Mouse (Mus musculus): Measurements from ENCODE around the gene Hist1h3e. TPM values are rescaled to one million over a fixed set of nuclear protein-coding genes. Genes with fewer than 3 reads are reported as not detected.
"Not testable (repeated sequence)": the region's sequence is repeated elsewhere in the genome, so short reads cannot be mapped to it uniquely, and the experiment has no call there.

Gene Hist1h3e
- polyA plus RNA-seq, 1 experiment from 2014 or later, result 1.7 TPM

DNA sequence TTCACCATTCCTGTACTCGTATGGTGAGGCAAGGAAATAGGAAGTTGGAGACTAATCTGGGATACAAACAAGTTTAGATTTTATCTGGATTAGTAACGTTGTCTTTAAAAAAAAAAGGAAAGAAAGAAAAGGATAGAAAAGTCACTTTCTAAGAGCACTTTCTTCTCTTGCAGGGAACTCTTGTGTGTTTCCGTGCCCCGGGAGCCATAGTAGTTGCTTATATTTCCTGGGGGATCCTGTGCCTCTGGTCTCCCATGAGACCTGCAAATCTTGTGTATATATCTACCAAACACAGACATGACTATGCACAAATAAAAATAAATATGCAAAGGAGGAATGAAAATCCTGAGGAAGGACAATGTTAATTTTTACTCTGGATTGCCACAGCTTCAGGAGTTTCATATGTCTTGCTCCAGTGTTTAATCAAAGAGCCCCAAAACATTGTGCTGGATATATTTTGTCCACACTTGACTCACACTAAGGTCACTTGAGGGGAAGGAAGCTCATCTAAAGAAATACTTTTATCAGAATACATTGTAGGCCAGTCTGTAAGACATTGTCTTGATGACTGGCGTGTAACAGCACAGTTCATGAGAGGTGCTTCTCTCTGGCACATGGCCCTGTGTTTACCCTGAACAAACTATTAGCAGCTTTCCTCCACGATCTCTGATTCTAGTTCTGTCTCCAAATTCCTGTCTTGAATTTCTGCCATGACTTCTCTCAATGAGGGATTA lies 14.9 kb upstream of the Hist1h3e start:
- DNase-seq (ENCODE audit: low spot score), result peak; percentile 10
- peak overlapping the region; percentile 35; the same call in 1 of the 2 replicates for H3K4me3 ChIP-seq (ENCODE audit: low read depth, low read length)

GRCm38 (mm10) chr13:23576351-23576881 lies 14.2 kb upstream of the Hist1h3e start:
- ATAC-seq (no peak), DNase-seq (ENCODE audit: low spot score) (peak; percentile 24)
- no peak overlapping the region for H3K27ac ChIP-seq (ENCODE audit: low read length)
- WGBS, result 6% methylated on average over 7 of the region's 7 CpGs
- no peak overlapping the region for H3K9ac ChIP-seq (replicated peaks; ENCODE audit: low read depth)
- H3K27me3 ChIP-seq (replicated peaks; ENCODE audit: insufficient read depth, low read length), result no peaks in the 10 kb centered on the region
- peak overlapping the region; percentile 35 for H3K4me3 ChIP-seq (ENCODE audit: low read depth, low read length)
- TF ChIP-seq CTCF (IDR thresholded peaks at IDR 0.05) (no peak), EP300 (IDR thresholded peaks at IDR 0.05) (no peak)
- H3K4me2 ChIP-seq (replicated peaks; ENCODE audit: low read depth, low read length), result peak overlapping the region; percentile 57
- H3K4me1 ChIP-seq (ENCODE audit: insufficient read depth, low read depth, low read length), result peaks cover 11% of the 10 kb centered on the region; the same call in 1 of the 2 replicates
- no peaks in the 10 kb centered on the region for H3K9me3 ChIP-seq (ENCODE audit: low read length)
- H3K36me3 ChIP-seq (ENCODE audit: insufficient read depth, low read length), result no peaks in the 10 kb centered on the region

More for the DNA sequence above, 14.9 kb upstream of the Hist1h3e start:
- Histone ChIP-seq H3K4me2 (replicated peaks; ENCODE audit: low read depth, low read length) (peak overlapping the region; percentile 57), H3K27me3 (replicated peaks; ENCODE audit: insufficient read depth, low read length) (no peaks in the 10 kb centered on the region), H3K9me3 (ENCODE audit: low read length) (no peaks in the 10 kb centered on the region), H3K27ac (ENCODE audit: low read length) (no peak overlapping the region), H3K4me1 (ENCODE audit: insufficient read depth, low read depth, low read length) (peaks cover 11% of the 10 kb centered on the region; the same call in 1 of the 2 replicates), H3K9ac (replicated peaks; ENCODE audit: low read depth) (no peak overlapping the region), H3K36me3 (ENCODE audit: insufficient read depth, low read length) (no peaks in the 10 kb centered on the region)
- TF ChIP-seq EP300 (IDR thresholded peaks at IDR 0.05) (no peak), CTCF (IDR thresholded peaks at IDR 0.05) (no peak)
- 22% methylated on average over 6 of the region's 6 CpGs for WGBS
- ATAC-seq, result no peak

DNA sequence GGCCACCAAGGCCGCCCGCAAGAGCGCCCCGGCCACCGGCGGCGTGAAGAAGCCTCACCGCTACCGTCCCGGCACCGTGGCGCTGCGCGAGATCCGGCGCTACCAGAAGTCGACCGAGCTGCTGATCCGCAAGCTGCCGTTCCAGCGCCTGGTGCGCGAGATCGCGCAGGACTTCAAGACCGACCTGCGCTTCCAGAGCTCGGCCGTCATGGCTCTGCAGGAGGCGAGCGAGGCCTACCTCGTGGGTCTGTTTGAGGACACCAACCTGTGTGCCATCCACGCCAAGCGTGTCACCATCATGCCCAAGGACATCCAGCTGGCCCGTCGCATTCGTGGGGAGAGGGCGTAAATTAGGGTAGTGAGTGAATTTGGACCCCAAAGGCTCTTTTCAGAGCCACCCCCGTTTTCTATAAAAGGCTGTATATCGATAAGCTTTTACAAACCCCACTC lies 13.7 kb upstream of the Hist1h3e start:
- 0% methylated on average over 8 of the region's 40 CpGs for WGBS

GRCm38 (mm10) chr13:23575271-23575851 lies 13.2 kb upstream of the Hist1h3e start, which contains the start of gene Hist1h3d:
Gene Hist1h3d (plus strand): TSS chr13:23575763.
- no peaks in the 10 kb centered on the region for H3K27me3 ChIP-seq (replicated peaks; ENCODE audit: insufficient read depth, low read length)
- peak within 1 kb of the TSS; percentile 35 for H3K4me3 ChIP-seq (ENCODE audit: low read depth, low read length)
- DNase-seq (ENCODE audit: low spot score) (peak; percentile 96), ATAC-seq (peak; percentile 55)
- TF ChIP-seq CTCF (IDR thresholded peaks at IDR 0.05), result no peak
- no peak for TF ChIP-seq EP300 (IDR thresholded peaks at IDR 0.05)
- H3K36me3 ChIP-seq (ENCODE audit: insufficient read depth, low read length), result no peaks in the 10 kb centered on the region
- H3K4me1 ChIP-seq (ENCODE audit: insufficient read depth, low read depth, low read length), result peaks cover 11% of the 10 kb centered on the region; the same call in 1 of the 2 replicates
- peak within 1 kb of the TSS; percentile 57 for H3K4me2 ChIP-seq (replicated peaks; ENCODE audit: low read depth, low read length)
- no peaks in the 10 kb centered on the region for H3K9me3 ChIP-seq (ENCODE audit: low read length)
- under 1% methylated on average over 18 of the region's 18 CpGs for WGBS
- H3K27ac ChIP-seq (ENCODE audit: low read length), result peak within 1 kb of the TSS; percentile 76
- no peak within 1 kb of the TSS for H3K9ac ChIP-seq (replicated peaks; ENCODE audit: low read depth)

More for the DNA sequence above, 13.7 kb upstream of the Hist1h3e start:
- H3K27me3 ChIP-seq (replicated peaks; ENCODE audit: insufficient read depth, low read length); DNase-seq (ENCODE audit: low spot score); H3K9ac ChIP-seq (replicated peaks; ENCODE audit: low read depth); H3K36me3 ChIP-seq (ENCODE audit: insufficient read depth, low read length); H3K9me3 ChIP-seq (ENCODE audit: low read length); ATAC-seq: not testable (repeated sequence)
- peak overlapping the region; percentile 35 for H3K4me3 ChIP-seq (ENCODE audit: low read depth, low read length)
- peaks cover 11% of the 10 kb centered on the region; the same call in 1 of the 2 replicates for H3K4me1 ChIP-seq (ENCODE audit: insufficient read depth, low read depth, low read length)
- H3K4me2 ChIP-seq (replicated peaks; ENCODE audit: low read depth, low read length), result peak overlapping the region; percentile 57
- H3K27ac ChIP-seq (ENCODE audit: low read length), result peak overlapping the region; percentile 76

GRCm38 (mm10) chr13:23574546-23575170 lies 12.5 kb upstream of the Hist1h3e start:
- H3K4me3 ChIP-seq (ENCODE audit: low read depth, low read length), result 0 out of 2 replicates have a peak overlapping the region, but pooled peaks have one; percentile 15
- WGBS, result 0% methylated on average over 5 of the region's 39 CpGs

More at GRCm38 (mm10) chr13:23574546-23575170, 12.5 kb upstream of the Hist1h3e start:
- H3K27ac ChIP-seq (ENCODE audit: low read length), result peak overlapping the region; percentile 75; the same call in 1 of the 2 replicates
- not testable (repeated sequence) for H3K9ac ChIP-seq (replicated peaks; ENCODE audit: low read depth); H3K9me3 ChIP-seq (ENCODE audit: low read length); H3K27me3 ChIP-seq (replicated peaks; ENCODE audit: insufficient read depth, low read length); H3K36me3 ChIP-seq (ENCODE audit: insufficient read depth, low read length)
- ATAC-seq, result peak; percentile 3
- H3K4me1 ChIP-seq (ENCODE audit: insufficient read depth, low read depth, low read length), result peaks cover 11% of the 10 kb centered on the region; the same call in 1 of the 2 replicates
- DNase-seq (ENCODE audit: low spot score), result peak; percentile 36
- peak overlapping the region; percentile 64 for H3K4me2 ChIP-seq (replicated peaks; ENCODE audit: low read depth, low read length)

All from lung, postnatal 0 days (tissue).